8 mouse cellular contexts compared by ENCODE assay signal in genomic region chr6:55016236-55016635, GRCm38 (mm10). TPM values are rescaled to one million over a fixed set of nuclear protein-coding genes. Genes with fewer than 3 reads are reported as not detected.
DNase-seq lines count a peak whose midpoint lies in the region.

No protein-coding gene starts in this region.

- peak; percentile 19 to 29 for DNase-seq in urinary bladder, adult 18-20 months (ENCODE audit: low spot score in 2 of 2)
- DNase-seq in urinary bladder, postnatal 4 days (ENCODE audit: low spot score in 2 of 2): no peak
- DNase-seq in adrenal gland, postnatal 36 days: peak; percentile 65 to 70
- peak; percentile 38 to 52 for DNase-seq in heart, postnatal 36 days
- DNase-seq in layer of hippocampus, adult 18-20 months (ENCODE audit: low spot score in 2 of 2): peak; percentile 23 to 74
- DNase-seq in lung, postnatal 14 days: peak; percentile 67
- peak; percentile 46 to 57 for DNase-seq in right cerebral cortex, adult 2 months (ENCODE audit: low spot score in 2 of 2)
- no peak for DNase-seq in gastrocnemius, adult 8-10 months (ENCODE audit: low spot score in 2 of 2)

- intact Hi-C loops in heart, postnatal 36 days (cut with DNase I): loop anchor here (5.0 kb wide), 2 partner anchors 209 to 309 kb away; no protein-coding TSS in a partner anchor

RNA-seq across cellular contexts. Expression of gene Gars, which starts 21.6 kb away (rescaled TPM):
- 100 to 1,000 TPM in 1 of 2 experiments, 10 to 100 TPM in 1; 79.6 to 101 TPM for total RNA-seq in adrenal gland, postnatal 36 days (2021)
- 10 to 100 TPM; 60.7 to 62.6 TPM for total RNA-seq in heart, postnatal 36 days (2021)
- 100 to 1,000 TPM; 123 to 131 TPM for total RNA-seq in layer of hippocampus, adult 18-20 months (2021)
- 10 to 100 TPM; 59.6 to 64.6 (median 60.4) TPM for total RNA-seq in gastrocnemius, adult 8-10 months (2022)

RNA-seq across cellular contexts. Expression of gene Ggct, which starts 23.5 kb away (rescaled TPM):
- 1 to 10 TPM; 4.7 to 9.5 TPM for total RNA-seq in adrenal gland, postnatal 36 days (2021)
- total RNA-seq in heart, postnatal 36 days (2021): 10 to 100 TPM; 24.3 to 24.7 TPM
- 10 to 100 TPM; 35.2 to 41.0 TPM for total RNA-seq in layer of hippocampus, adult 18-20 months (2021)
- 10 to 100 TPM in 1 of 4 experiments, 1 to 10 TPM in 3; 8.0 to 10.1 (median 8.7) TPM for total RNA-seq in gastrocnemius, adult 8-10 months (2022)

RNA-seq across cellular contexts. Expression of gene Nod1, which starts 43.8 kb away (rescaled TPM):
- 10 to 100 TPM in 1 of 2 experiments, 1 to 10 TPM in 1; 8.7 to 11.6 TPM for total RNA-seq in adrenal gland, postnatal 36 days (2021)
- 10 to 100 TPM; 19.8 to 21.2 TPM for total RNA-seq in heart, postnatal 36 days (2021)
- total RNA-seq in layer of hippocampus, adult 18-20 months (2021): 1 to 10 TPM; 4.3 to 4.8 TPM
- total RNA-seq in gastrocnemius, adult 8-10 months (2022): 1 to 10 TPM; 7.0 to 8.9 (median 7.9) TPM

Comparison
In these comparisons a context has a peak if more than half of its experiments do, and no peak if none do; other contexts are left out.
1. DNase-seq: peak in urinary bladder, adult 18-20 months (2 of 2), adrenal gland, postnatal 36 days (2 of 2), heart, postnatal 36 days (2 of 2), layer of hippocampus, adult 18-20 months (2 of 2), lung, postnatal 14 days (single experiment) and right cerebral cortex, adult 2 months (2 of 2); none in urinary bladder, postnatal 4 days (0 of 2) and gastrocnemius, adult 8-10 months (0 of 2).